Mouse (Mus musculus): ENCODE data around the gene Ano8. TPM values are rescaled to one million over a fixed set of nuclear protein-coding genes. Genes with fewer than 3 reads are reported as not detected.

The Ano8 gene
- polyA plus RNA-seq, 1 experiment: 25.5 TPM

DNA sequence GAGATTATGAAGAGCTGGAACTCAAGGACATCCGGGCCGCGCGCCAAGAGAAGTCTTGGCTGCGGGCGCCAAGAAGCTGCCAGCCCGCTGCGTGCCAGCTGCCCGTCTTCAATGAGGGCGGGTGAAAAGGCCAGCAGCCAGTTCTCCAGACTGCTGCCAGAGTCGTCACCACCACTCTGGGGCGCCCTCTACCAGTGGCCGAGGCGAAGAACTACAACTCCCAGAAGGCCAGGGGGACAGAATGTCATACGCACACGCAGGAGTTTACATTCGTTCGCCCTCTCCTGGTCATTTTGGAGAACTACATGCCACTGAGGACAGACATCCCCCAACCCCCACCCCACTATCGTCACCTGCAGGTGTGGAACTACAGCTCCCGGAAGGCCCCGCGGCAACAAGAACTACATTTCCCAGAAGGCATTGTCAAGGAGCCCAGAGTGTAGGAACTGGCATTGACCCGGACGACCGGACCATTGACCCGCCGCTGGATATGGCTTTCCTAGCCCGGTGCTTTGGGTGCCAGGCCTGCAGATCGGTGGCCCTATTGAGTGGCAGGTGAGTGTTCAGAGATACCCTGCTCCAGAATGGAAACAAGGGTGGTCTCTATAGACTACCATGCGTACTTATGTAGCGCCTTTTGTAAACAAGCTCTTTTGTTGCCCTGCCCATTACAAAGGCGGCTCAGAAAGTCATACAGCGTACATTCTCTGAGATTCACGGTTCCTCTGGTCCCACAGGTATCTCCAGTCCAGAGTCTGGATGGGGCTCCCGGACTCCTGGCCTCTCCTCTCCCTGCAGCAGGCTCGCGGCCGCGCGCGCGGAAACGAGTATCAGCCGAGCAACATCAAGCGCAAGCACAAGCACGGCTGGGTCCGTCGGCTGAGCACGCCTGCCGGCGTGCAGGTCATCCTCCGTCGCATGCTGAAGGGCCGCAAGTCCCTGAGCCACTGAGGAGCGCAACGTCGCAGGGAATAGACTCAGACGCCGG is 21.0 kb downstream of the Ano8 start, which contains the start of gene Mrpl34:
Gene Mrpl34 (plus strand): TSS at position 447 of the 988 bp plus-strand sequence.
- DNase-seq: peak; percentile 99
- under 1% methylated on average over 59 of the region's 59 CpGs for WGBS
- TF ChIP-seq CTCF (IDR thresholded peaks at IDR 0.05; ENCODE audit: insufficient read depth, low read length): peak; percentile 87
- peak; percentile 81; the same call in 1 of the 2 replicates for TF ChIP-seq POLR2A (IDR thresholded peaks at IDR 0.05; ENCODE audit: borderline replicate concordance, extremely low read depth, low read depth, low read length)

GRCm38 (mm10) chr8:71463188-71464033 is 22.4 kb downstream of the Ano8 start, which contains the start of gene Abhd8:
Gene Abhd8, minus strand, starts transcription at chr8:71463655.
- 1% methylated on average over 55 of the region's 55 CpGs for WGBS
- TF ChIP-seq CTCF (IDR thresholded peaks at IDR 0.05; ENCODE audit: insufficient read depth, low read length) (no peak), POLR2A (IDR thresholded peaks at IDR 0.05; ENCODE audit: borderline replicate concordance, extremely low read depth, low read depth, low read length) (peak; percentile 53; the same call in 1 of the 2 replicates)
- peak; percentile 98 for DNase-seq
- peak within 1 kb of the TSS; percentile 78 for H3K4me3 ChIP-seq (replicated peaks; ENCODE audit: extremely low read depth, low read depth, low read length)
- peaks cover 6% of the 10 kb centered on the region for H3K4me1 ChIP-seq (ENCODE audit: control insufficient read depth, insufficient read depth, low read length)

More for the DNA sequence above, 21.0 kb downstream of the Ano8 start, which contains the start of gene Mrpl34:
- peak within 1 kb of the TSS; percentile 85 for H3K4me3 ChIP-seq (replicated peaks; ENCODE audit: extremely low read depth, low read depth, low read length)
- H3K4me1 ChIP-seq (ENCODE audit: control insufficient read depth, insufficient read depth, low read length): peaks cover 9% of the 10 kb centered on the region

DNA sequence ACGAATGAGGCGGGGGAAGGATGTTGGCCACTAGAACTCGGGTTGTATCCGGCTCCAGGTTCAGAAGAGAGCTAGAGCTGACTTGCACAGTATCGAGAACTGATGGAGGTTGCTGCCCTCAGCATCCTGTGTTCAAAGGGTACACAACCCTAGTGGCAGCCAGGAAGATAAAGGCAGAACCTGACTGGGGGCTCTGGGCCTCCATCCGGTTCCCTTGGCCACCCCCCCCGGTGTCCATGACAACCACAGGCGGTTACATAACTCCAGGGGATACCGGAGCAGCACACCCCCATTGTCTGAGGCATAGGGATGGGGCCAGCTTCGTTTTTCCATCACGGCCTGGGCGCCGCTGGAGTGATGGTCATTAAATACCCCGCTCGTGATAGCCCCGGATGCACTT is 23.0 kb downstream of the Ano8 start:
- TF ChIP-seq CTCF (IDR thresholded peaks at IDR 0.05; ENCODE audit: insufficient read depth, low read length) (no peak), POLR2A (IDR thresholded peaks at IDR 0.05; ENCODE audit: borderline replicate concordance, extremely low read depth, low read depth, low read length) (no peak)
- 6% methylated on average over 16 of the region's 16 CpGs for WGBS
- no peak for DNase-seq
- peaks cover 6% of the 10 kb centered on the region for H3K4me1 ChIP-seq (ENCODE audit: control insufficient read depth, insufficient read depth, low read length)
- H3K4me3 ChIP-seq (replicated peaks; ENCODE audit: extremely low read depth, low read depth, low read length): peak overlapping the region; percentile 78

- WGBS: 71% methylated on average over 4 of the region's 4 CpGs
- DNase-seq: no peak
- TF ChIP-seq CTCF (IDR thresholded peaks at IDR 0.05; ENCODE audit: insufficient read depth, low read length): no peak
- TF ChIP-seq POLR2A (IDR thresholded peaks at IDR 0.05; ENCODE audit: borderline replicate concordance, extremely low read depth, low read depth, low read length): no peak
- Histone ChIP-seq H3K4me1 (ENCODE audit: control insufficient read depth, insufficient read depth, low read length) (peaks cover 6% of the 10 kb centered on the region), H3K4me3 (replicated peaks; ENCODE audit: extremely low read depth, low read depth, low read length) (no peak overlapping the region)
These were observed 23.6 kb downstream of the Ano8 start for GRCm38 (mm10) chr8:71462191-71462590.

GRCm38 (mm10) chr8:71461152-71461840 is 24.5 kb downstream of the Ano8 start:
- WGBS: 90% methylated on average over 47 of the region's 47 CpGs
- DNase-seq: no peak
- H3K4me1 ChIP-seq (ENCODE audit: control insufficient read depth, insufficient read depth, low read length): peaks cover 6% of the 10 kb centered on the region
- no peak overlapping the region for H3K4me3 ChIP-seq (replicated peaks; ENCODE audit: extremely low read depth, low read depth, low read length)
- TF ChIP-seq POLR2A (IDR thresholded peaks at IDR 0.05; ENCODE audit: borderline replicate concordance, extremely low read depth, low read depth, low read length): no peak
- no peak for TF ChIP-seq CTCF (IDR thresholded peaks at IDR 0.05; ENCODE audit: insufficient read depth, low read length)

DNA sequence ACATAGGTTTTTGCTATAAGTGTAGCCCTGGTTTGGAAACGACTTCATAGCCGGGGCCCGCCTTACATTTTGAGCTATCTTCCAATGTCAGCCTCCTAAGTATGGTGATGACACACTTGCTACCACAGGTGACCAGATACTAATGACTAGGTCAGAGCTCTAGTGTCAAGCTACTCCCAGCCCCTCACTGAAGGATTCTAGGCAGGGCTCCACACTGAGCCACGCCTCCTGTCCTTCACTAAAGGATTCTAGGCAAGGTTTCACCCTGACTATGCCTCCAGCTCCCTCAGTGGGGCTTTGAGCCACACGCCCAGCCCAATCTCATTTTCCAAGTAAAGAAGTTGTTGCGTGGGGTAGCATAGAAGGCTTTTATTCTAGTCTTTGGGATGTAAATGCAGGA is 25.0 kb downstream of the Ano8 start:
- 96% methylated on average over 6 of the region's 6 CpGs for WGBS
- DNase-seq: no peak
- peaks cover 6% of the 10 kb centered on the region for H3K4me1 ChIP-seq (ENCODE audit: control insufficient read depth, insufficient read depth, low read length)
- TF ChIP-seq POLR2A (IDR thresholded peaks at IDR 0.05; ENCODE audit: borderline replicate concordance, extremely low read depth, low read depth, low read length) (no peak), CTCF (IDR thresholded peaks at IDR 0.05; ENCODE audit: insufficient read depth, low read length) (no peak)
- no peak overlapping the region for H3K4me3 ChIP-seq (replicated peaks; ENCODE audit: extremely low read depth, low read depth, low read length)

DNA sequence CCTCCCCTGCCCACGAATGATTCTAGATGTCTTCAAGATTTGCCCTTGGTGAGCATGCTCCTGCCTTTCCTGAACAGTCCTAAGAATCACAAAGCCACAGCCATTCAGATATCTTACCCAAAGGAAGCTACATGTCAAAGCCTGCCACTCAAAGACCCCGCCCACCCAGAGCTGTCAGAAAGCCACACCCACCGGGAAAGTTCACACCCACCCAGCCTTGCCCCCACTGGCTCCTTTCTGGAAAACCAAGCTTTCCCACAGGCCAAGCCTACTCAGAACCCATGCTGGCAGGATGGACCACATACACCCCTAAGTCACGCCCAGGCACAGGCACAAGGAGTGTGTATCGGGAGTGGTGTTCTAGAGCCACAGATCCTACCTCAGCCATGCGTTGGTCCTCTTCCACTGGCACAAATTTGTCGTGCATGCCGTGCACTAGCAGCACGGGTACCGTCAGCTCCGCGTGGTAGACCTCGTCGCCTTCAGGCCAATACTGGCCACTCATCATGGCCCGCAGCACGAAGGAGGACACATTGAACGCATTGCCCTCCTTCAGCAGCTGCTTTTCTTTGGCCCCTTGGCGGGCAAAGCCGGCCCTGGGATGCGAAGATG is 28.0 kb downstream of the Ano8 start:
- no peak for DNase-seq
- no peak for TF ChIP-seq CTCF (IDR thresholded peaks at IDR 0.05; ENCODE audit: insufficient read depth, low read length)
- no peak for TF ChIP-seq POLR2A (IDR thresholded peaks at IDR 0.05; ENCODE audit: borderline replicate concordance, extremely low read depth, low read depth, low read length)
- no peaks in the 10 kb centered on the region; the same call in 1 of the 2 replicates for H3K4me1 ChIP-seq (ENCODE audit: control insufficient read depth, insufficient read depth, low read length)
- 87% methylated on average over 20 of the region's 20 CpGs for WGBS
- H3K4me3 ChIP-seq (replicated peaks; ENCODE audit: extremely low read depth, low read depth, low read length): no peak overlapping the region

GRCm38 (mm10) chr8:71456906-71457305 is 28.9 kb downstream of the Ano8 start:
- Histone ChIP-seq H3K4me1 (ENCODE audit: control insufficient read depth, insufficient read depth, low read length) (no peaks in the 10 kb centered on the region), H3K4me3 (replicated peaks; ENCODE audit: extremely low read depth, low read depth, low read length) (no peak overlapping the region)
- no peak for DNase-seq
- 52% methylated on average over 22 of the region's 22 CpGs for WGBS
- TF ChIP-seq POLR2A (IDR thresholded peaks at IDR 0.05; ENCODE audit: borderline replicate concordance, extremely low read depth, low read depth, low read length) (no peak), CTCF (IDR thresholded peaks at IDR 0.05; ENCODE audit: insufficient read depth, low read length) (no peak)
